Mouse (Mus musculus): ENCODE measurements around the gene Noxo1. TPM values are rescaled to one million over a fixed set of nuclear protein-coding genes. Genes with fewer than 3 reads are reported as not detected.

Gene Noxo1
- polyA plus RNA-seq, 1 experiment, result 7.1 TPM

GRCm38 (mm10) chr17:24745526-24746497, 49.8 kb downstream of the Noxo1 start:
- peak; percentile 89 for DNase-seq
- no peak overlapping the region for H3K27ac ChIP-seq (ENCODE audit: insufficient read depth, low read depth, low read length)
- no peaks in the 10 kb centered on the region for H3K4me1 ChIP-seq (ENCODE audit: control insufficient read depth, insufficient read depth, low read length)
- TF ChIP-seq POLR2A (IDR thresholded peaks at IDR 0.05; ENCODE audit: low read depth, low read length) (no peak), CTCF (conservative IDR thresholded peaks at IDR 0.05; ENCODE audit: insufficient read depth, insufficient read length, low read depth, low read length) (peak; percentile 98)
- no peaks in the 10 kb centered on the region for H3K27me3 ChIP-seq (replicated peaks; ENCODE audit: control insufficient read depth, insufficient read depth, low read length)
- H3K4me3 ChIP-seq (ENCODE audit: insufficient read depth, low read depth, low read length), result no peak overlapping the region
- 25% methylated on average over 7 of the region's 7 CpGs for WGBS
- no peaks in the 10 kb centered on the region for H3K36me3 ChIP-seq (ENCODE audit: control insufficient read depth, insufficient read depth, low read length)

DNA sequence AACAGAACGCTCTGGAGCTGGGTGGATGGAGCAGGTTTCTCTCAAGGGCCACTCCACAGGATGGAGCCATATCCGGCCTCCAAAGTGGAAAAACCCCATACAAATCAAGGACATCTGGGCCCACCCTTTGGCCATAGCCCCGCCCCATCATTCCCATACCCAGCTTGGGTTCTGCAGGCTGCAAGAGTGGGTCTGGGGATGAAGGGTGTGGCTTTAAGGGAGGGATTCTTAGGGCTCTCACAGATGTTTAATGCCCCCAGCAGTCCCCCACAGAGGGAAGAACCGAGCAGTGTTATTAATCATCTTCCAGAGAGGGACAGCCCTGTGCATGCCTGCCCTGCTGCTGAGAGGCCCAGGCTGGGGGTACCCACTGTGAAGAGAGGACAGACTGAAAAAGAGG, 51.0 kb downstream of the Noxo1 start:
- no peaks in the 10 kb centered on the region for H3K27me3 ChIP-seq (replicated peaks; ENCODE audit: control insufficient read depth, insufficient read depth, low read length)
- WGBS, result 53% methylated on average over 4 of the region's 4 CpGs
- H3K27ac ChIP-seq (ENCODE audit: insufficient read depth, low read depth, low read length), result no peak overlapping the region
- no peak overlapping the region for H3K4me3 ChIP-seq (ENCODE audit: insufficient read depth, low read depth, low read length)
- TF ChIP-seq CTCF (conservative IDR thresholded peaks at IDR 0.05; ENCODE audit: insufficient read depth, insufficient read length, low read depth, low read length), result no peak
- TF ChIP-seq POLR2A (IDR thresholded peaks at IDR 0.05; ENCODE audit: low read depth, low read length), result no peak
- no peaks in the 10 kb centered on the region for H3K4me1 ChIP-seq (ENCODE audit: control insufficient read depth, insufficient read depth, low read length)
- DNase-seq, result no peak
- no peaks in the 10 kb centered on the region for H3K36me3 ChIP-seq (ENCODE audit: control insufficient read depth, insufficient read depth, low read length)

Other genes with a start within 250 kb of the Noxo1 start
- 63.7 and 72.8 TPM in 2 replicates for gene E4f1, start 225.9 kb upstream of the Noxo1 start, polyA plus RNA-seq (2012; rRNA removed)
- 38.7 and 46.5 TPM in 2 replicates for gene Pgp, start 225.8 kb upstream of the Noxo1 start, polyA plus RNA-seq (2012; rRNA removed)
- 0.56 and 0.96 TPM in 2 replicates for gene Bricd5, start 222.3 kb upstream of the Noxo1 start, polyA plus RNA-seq (2012; rRNA removed)
- 26.1 and 32.1 TPM in 2 replicates for gene Mlst8, start 217.2 kb upstream of the Noxo1 start, polyA plus RNA-seq (2012; rRNA removed)
- 0.52 and 0.80 TPM in 2 replicates for gene Caskin1, start 207.6 kb upstream of the Noxo1 start, polyA plus RNA-seq (2012; rRNA removed)
- gene Traf7, start 168.3 kb upstream of the Noxo1 start, polyA plus RNA-seq (2012; rRNA removed), result 108 and 124 TPM in 2 replicates
- 0.56 and 0.58 TPM in 2 replicates for gene Rab26, start 162.0 kb upstream of the Noxo1 start, polyA plus RNA-seq (2012; rRNA removed)
- gene Pkd1, start 146.4 kb upstream of the Noxo1 start, polyA plus RNA-seq (2012; rRNA removed), result 34.6 and 42.9 TPM in 2 replicates
- gene Tsc2, start 63.6 kb upstream of the Noxo1 start, polyA plus RNA-seq (2012; rRNA removed), result 152 and 174 TPM in 2 replicates
- gene Nthl1, start 63.6 kb upstream of the Noxo1 start, polyA plus RNA-seq (2012; rRNA removed), result 13.6 and 15.8 TPM in 2 replicates
- 111 and 123 TPM in 2 replicates for gene Slc9a3r2, start 45.9 kb upstream of the Noxo1 start, polyA plus RNA-seq (2012; rRNA removed)
- gene Npw, start 37.8 kb upstream of the Noxo1 start, polyA plus RNA-seq (2012; rRNA removed), result not detected in 2 replicates
- 44.3 and 57.6 TPM in 2 replicates for gene Zfp598, start 26.5 kb upstream of the Noxo1 start, polyA plus RNA-seq (2012; rRNA removed)
- 1.5 and 2.2 TPM in 2 replicates for gene Syngr3, start 6.3 kb upstream of the Noxo1 start, polyA plus RNA-seq (2012; rRNA removed)
- gene Gfer, start 78 bp upstream of the Noxo1 start, polyA plus RNA-seq (2012; rRNA removed), result 29.8 and 34.7 TPM in 2 replicates
- 48.6 and 49.4 TPM in 2 replicates for gene Tbl3, start 11.4 kb downstream of the Noxo1 start, polyA plus RNA-seq (2012; rRNA removed)
- 0.16 and 0.91 TPM in 2 replicates for gene Rnf151, start 21.8 kb downstream of the Noxo1 start, polyA plus RNA-seq (2012; rRNA removed)
- 2,444 and 2,611 TPM in 2 replicates for gene Rps2, start 21.9 kb downstream of the Noxo1 start, polyA plus RNA-seq (2012; rRNA removed)
- gene Ndufb10, start 28.2 kb downstream of the Noxo1 start, polyA plus RNA-seq (2012; rRNA removed), result 626 and 656 TPM in 2 replicates
- gene Rpl3l, start 31.6 kb downstream of the Noxo1 start, polyA plus RNA-seq (2012; rRNA removed), result 0.38 and 4.7 TPM in 2 replicates
- 169 and 209 TPM in 2 replicates for gene Msrb1, start 40.4 kb downstream of the Noxo1 start, polyA plus RNA-seq (2012; rRNA removed)
- 7.4 and 11.9 TPM in 2 replicates for gene Hs3st6, start 56.8 kb downstream of the Noxo1 start, polyA plus RNA-seq (2012; rRNA removed)
- not detected in 2 replicates for gene Meiob, start 108.1 kb downstream of the Noxo1 start, polyA plus RNA-seq (2012; rRNA removed)
- 636 and 727 TPM in 2 replicates for gene Hagh, start 143.9 kb downstream of the Noxo1 start, polyA plus RNA-seq (2012; rRNA removed)
- gene Fahd1, start 154.1 kb downstream of the Noxo1 start, polyA plus RNA-seq (2012; rRNA removed), result 103 and 123 TPM in 2 replicates
- 50.6 and 77.3 TPM in 2 replicates for gene Igfals, start 169.8 kb downstream of the Noxo1 start, polyA plus RNA-seq (2012; rRNA removed)
- gene Nubp2, start 190.1 kb downstream of the Noxo1 start, polyA plus RNA-seq (2012; rRNA removed), result 37.2 and 38.4 TPM in 2 replicates
- gene Spsb3, start 190.4 kb downstream of the Noxo1 start, polyA plus RNA-seq (2012; rRNA removed), result 55.5 and 69.0 TPM in 2 replicates
- gene Eme2, start 198.9 kb downstream of the Noxo1 start, polyA plus RNA-seq (2012; rRNA removed), result 32.2 and 40.7 TPM in 2 replicates
- 162 and 199 TPM in 2 replicates for gene Mrps34, start 198.9 kb downstream of the Noxo1 start, polyA plus RNA-seq (2012; rRNA removed)
- 112 and 115 TPM in 2 replicates for gene Nme3, start 200.3 kb downstream of the Noxo1 start, polyA plus RNA-seq (2012; rRNA removed)
- gene Mapk8ip3, start 240.7 kb downstream of the Noxo1 start, polyA plus RNA-seq (2012; rRNA removed), result 58.1 and 69.1 TPM in 2 replicates

Measured in kidney, adult 2 months (tissue).